Mouse (Mus musculus): ENCODE measurements around the gene Lhfpl4. TPM values are rescaled to one million over a fixed set of nuclear protein-coding genes. Genes with fewer than 3 reads are reported as not detected.
A peak's percentile ranks its signal among the peaks of the same experiment; 100 is the strongest.

Gene Lhfpl4
- total and polyA plus RNA-seq, 3 experiments, result 0.18 to 0.41 (median 0.23) TPM

- no peak overlapping the region for H3K4me3 ChIP-seq
- no peaks in the 10 kb centered on the region for H3K79me2 ChIP-seq (replicated peaks; ENCODE audit: control insufficient read depth, insufficient read depth, low read length)
- intact Hi-C loops (cut with DNase I), result no loop called here
- TF ChIP-seq POLR2A (IDR thresholded peaks at IDR 0.05; ENCODE audit: insufficient read depth, low read depth, low read length), result no peak
- no peak for TF ChIP-seq CTCF (IDR thresholded peaks at IDR 0.05)
- H3K27ac ChIP-seq, result no peak overlapping the region
- H3K4me1 ChIP-seq (ENCODE audit: control insufficient read depth, insufficient read depth, low read length), result no peaks in the 10 kb centered on the region
- H3K27me3 ChIP-seq (ENCODE audit: control insufficient read depth, insufficient read depth, low read length), result no peaks in the 10 kb centered on the region
- H3K36me3 ChIP-seq (ENCODE audit: control insufficient read depth, insufficient read depth, low read length), result no peaks in the 10 kb centered on the region
- no peak overlapping the region for H3K9ac ChIP-seq (ENCODE audit: low read depth, low read length)
- no peak for DNase-seq
- whole genome bisulfite sequencing, result 95% methylated on average over 3 of the region's 3 CpGs
These were observed 19.7 kb downstream of the Lhfpl4 start for GRCm38 (mm10) chr6:113175469-113175868.

- no peak for TF ChIP-seq POLR2A (IDR thresholded peaks at IDR 0.05; ENCODE audit: insufficient read depth, low read depth, low read length)
- TF ChIP-seq EP300 (IDR thresholded peaks at IDR 0.05; ENCODE audit: insufficient read depth, low read depth, low read length), result 0 out of 2 replicates have a peak, but pooled peaks have one; percentile 40
- peak; percentile 93 for TF ChIP-seq CTCF (IDR thresholded peaks at IDR 0.05)
- intact Hi-C loops (cut with DNase I), result loop anchor here (2.0 to 5.0 kb wide), 4 partner anchors 58 to 296 kb away; no protein-coding TSS in a partner anchor
- no peak overlapping the region for H3K27ac ChIP-seq
- H3K36me3 ChIP-seq (ENCODE audit: control insufficient read depth, insufficient read depth, low read length), result no peaks in the 10 kb centered on the region
- no peaks in the 10 kb centered on the region for H3K79me2 ChIP-seq (replicated peaks; ENCODE audit: control insufficient read depth, insufficient read depth, low read length)
- 67% methylated on average over 1 of the region's 1 CpGs for WGBS
- peak; percentile 37 to 71 for DNase-seq
- H3K27me3 ChIP-seq (ENCODE audit: control insufficient read depth, insufficient read depth, low read length), result no peaks in the 10 kb centered on the region
- H3K9ac ChIP-seq (ENCODE audit: low read depth, low read length), result no peak overlapping the region
- no peak overlapping the region for H3K4me3 ChIP-seq
- no peaks in the 10 kb centered on the region for H3K4me1 ChIP-seq (ENCODE audit: control insufficient read depth, insufficient read depth, low read length)
These were observed 22.6 kb downstream of the Lhfpl4 start for GRCm38 (mm10) chr6:113172568-113172967.

- H3K9ac ChIP-seq (ENCODE audit: low read depth, low read length), result no peak overlapping the region
- no peaks in the 10 kb centered on the region for H3K36me3 ChIP-seq (ENCODE audit: control insufficient read depth, insufficient read depth, low read length)
- H3K4me1 ChIP-seq (ENCODE audit: control insufficient read depth, insufficient read depth, low read length), result no peaks in the 10 kb centered on the region
- no peak for DNase-seq
- H3K79me2 ChIP-seq (replicated peaks; ENCODE audit: control insufficient read depth, insufficient read depth, low read length), result no peaks in the 10 kb centered on the region
- no peak overlapping the region for H3K4me3 ChIP-seq
- no peak overlapping the region for H3K27ac ChIP-seq
- no peak for TF ChIP-seq EP300 (IDR thresholded peaks at IDR 0.05; ENCODE audit: insufficient read depth, low read depth, low read length)
- TF ChIP-seq POLR2A (IDR thresholded peaks at IDR 0.05; ENCODE audit: insufficient read depth, low read depth, low read length), result no peak
- TF ChIP-seq CTCF (IDR thresholded peaks at IDR 0.05), result no peak
- H3K27me3 ChIP-seq (ENCODE audit: control insufficient read depth, insufficient read depth, low read length), result no peaks in the 10 kb centered on the region
- intact Hi-C loops (cut with DNase I), result loop anchor here (2.0 to 5.0 kb wide), 4 partner anchors 59 to 297 kb away; no protein-coding TSS in a partner anchor
These were observed 23.2 kb downstream of the Lhfpl4 start for GRCm38 (mm10) chr6:113172011-113172410.

- Histone ChIP-seq H3K27me3 (ENCODE audit: control insufficient read depth, insufficient read depth, low read length) (no peaks in the 10 kb centered on the region), H3K36me3 (ENCODE audit: control insufficient read depth, insufficient read depth, low read length) (no peaks in the 10 kb centered on the region), H3K4me1 (ENCODE audit: control insufficient read depth, insufficient read depth, low read length) (no peaks in the 10 kb centered on the region), H3K79me2 (replicated peaks; ENCODE audit: control insufficient read depth, insufficient read depth, low read length) (no peaks in the 10 kb centered on the region), H3K4me3 (no peak overlapping the region), H3K9ac (ENCODE audit: low read depth, low read length) (no peak overlapping the region), H3K27ac (no peak overlapping the region)
- DNase-seq, result no peak
- intact Hi-C loops (cut with DNase I), result loop anchor here (5.0 kb wide), 1 partner anchor 252 kb away; no protein-coding TSS in a partner anchor
- TF ChIP-seq CTCF (IDR thresholded peaks at IDR 0.05) (no peak), EP300 (IDR thresholded peaks at IDR 0.05; ENCODE audit: insufficient read depth, low read depth, low read length) (no peak), POLR2A (IDR thresholded peaks at IDR 0.05; ENCODE audit: insufficient read depth, low read depth, low read length) (no peak)
- WGBS, result 84% methylated on average over 8 of the region's 8 CpGs
These were observed 24.5 kb downstream of the Lhfpl4 start for GRCm38 (mm10) chr6:113170651-113171050.

- 55% methylated on average over 3 of the region's 3 CpGs for WGBS
- H3K9ac ChIP-seq (ENCODE audit: low read depth, low read length), result no peak overlapping the region
- no peak overlapping the region for H3K27ac ChIP-seq
- H3K36me3 ChIP-seq (ENCODE audit: control insufficient read depth, insufficient read depth, low read length), result no peaks in the 10 kb centered on the region
- no peaks in the 10 kb centered on the region for H3K27me3 ChIP-seq (ENCODE audit: control insufficient read depth, insufficient read depth, low read length)
- H3K4me3 ChIP-seq, result no peak overlapping the region
- TF ChIP-seq EP300 (IDR thresholded peaks at IDR 0.05; ENCODE audit: insufficient read depth, low read depth, low read length) (no peak), CTCF (IDR thresholded peaks at IDR 0.05) (no peak), POLR2A (IDR thresholded peaks at IDR 0.05; ENCODE audit: insufficient read depth, low read depth, low read length) (no peak)
- H3K4me1 ChIP-seq (ENCODE audit: control insufficient read depth, insufficient read depth, low read length), result no peaks in the 10 kb centered on the region
- no peaks in the 10 kb centered on the region for H3K79me2 ChIP-seq (replicated peaks; ENCODE audit: control insufficient read depth, insufficient read depth, low read length)
- intact Hi-C loops (cut with DNase I), result loop anchor here (5.0 kb wide), 1 partner anchor 252 kb away; no protein-coding TSS in a partner anchor
- no peak for DNase-seq
These were observed 25.3 kb downstream of the Lhfpl4 start for GRCm38 (mm10) chr6:113169852-113170251.

GRCm38 (mm10) chr6:113168316-113168975 is 26.7 kb downstream of the Lhfpl4 start:
- H3K4me3 ChIP-seq, result no peak overlapping the region
- no peaks in the 10 kb centered on the region for H3K4me1 ChIP-seq (ENCODE audit: control insufficient read depth, insufficient read depth, low read length)
- no peaks in the 10 kb centered on the region for H3K36me3 ChIP-seq (ENCODE audit: control insufficient read depth, insufficient read depth, low read length)
- no peaks in the 10 kb centered on the region for H3K27me3 ChIP-seq (ENCODE audit: control insufficient read depth, insufficient read depth, low read length)
- TF ChIP-seq EP300 (IDR thresholded peaks at IDR 0.05; ENCODE audit: insufficient read depth, low read depth, low read length), result no peak
- TF ChIP-seq POLR2A (IDR thresholded peaks at IDR 0.05; ENCODE audit: insufficient read depth, low read depth, low read length), result no peak
- no peak for TF ChIP-seq CTCF (IDR thresholded peaks at IDR 0.05)
- DNase-seq, result no peak
- H3K27ac ChIP-seq, result no peak overlapping the region
- intact Hi-C loops (cut with DNase I), result no loop called here
- 90% methylated on average over 7 of the region's 7 CpGs for WGBS
- no peak overlapping the region for H3K9ac ChIP-seq (ENCODE audit: low read depth, low read length)
- H3K79me2 ChIP-seq (replicated peaks; ENCODE audit: control insufficient read depth, insufficient read depth, low read length), result no peaks in the 10 kb centered on the region
